Mouse (Mus musculus) cerebellum, adult 2 months (tissue): Measurements from ENCODE around the gene Ddx23. TPM values are rescaled to one million over a fixed set of nuclear protein-coding genes. Genes with fewer than 3 reads are reported as not detected.
A peak's percentile ranks its signal among the peaks of the same experiment; 100 is the strongest.

Experiments
- DNase-seq, 2 experiments: peaks; one replicate each; pipeline ENCODE4 v3.0.0; 2021
- H3K27ac ChIP-seq: fragments of 200-500 bp; 2 replicates; pipeline ENCODE4 v1.5.1; 2012; ENCODE audit warnings: low read length, control low read depth, inconsistent platforms; ENCODE audit not compliant: insufficient read depth
- H3K27me3 ChIP-seq: fragments of 200-500 bp; 2 replicates; pipeline ENCODE4 v1.6.1; 2012; ENCODE audit warnings: inconsistent platforms, mild to moderate bottlenecking, low read length, moderate library complexity; ENCODE audit not compliant: control insufficient read depth, insufficient read depth
- H3K4me1 ChIP-seq: fragments of 200-500 bp; 2 replicates; pipeline ENCODE4 v1.6.1; 2011; ENCODE audit warnings: low read length; ENCODE audit not compliant: control insufficient read depth, insufficient read depth
- H3K4me3 ChIP-seq: fragments of 200-500 bp; replicated peaks from 2 replicates; pipeline ENCODE3; 2011; ENCODE audit warnings: mild to moderate bottlenecking, low read depth, low read length, control low read depth; ENCODE audit not compliant: insufficient read depth
- CTCF ChIP-seq: fragments of 200-500 bp; IDR thresholded peaks from 2 replicates; pipeline ENCODE4 v1.5.1; 2011; ENCODE audit warnings: low read depth, mild to moderate bottlenecking, control low read depth, low read length, moderate library complexity, borderline replicate concordance; ENCODE audit not compliant: insufficient read depth
- POLR2A ChIP-seq: fragments of 200-500 bp; IDR thresholded peaks from 2 replicates; pipeline ENCODE4 v1.6.1; 2011; ENCODE audit warnings: low read length, control low read depth, borderline replicate concordance; ENCODE audit not compliant: insufficient read depth
- WGBS: fragments of 180-500 bp; shearing (Covaris S2); methylation state at CpG from one replicate; pipeline ENCODE4 v1.1.7; 2018; 5-methylcytosine and 5-hydroxymethylcytosine counted together
- polyA plus RNA-seq: library from polyadenylated mRNA; depleted of rRNA; stranded (reverse); fragments of >200 nt; gene quantifications from 2 replicates; pipeline ENCODE4 v1.2.3, GENCODE M21; 2012

Ddx23 gene
- polyA plus RNA-seq, 1 experiment, result 69.4 TPM

DNA sequence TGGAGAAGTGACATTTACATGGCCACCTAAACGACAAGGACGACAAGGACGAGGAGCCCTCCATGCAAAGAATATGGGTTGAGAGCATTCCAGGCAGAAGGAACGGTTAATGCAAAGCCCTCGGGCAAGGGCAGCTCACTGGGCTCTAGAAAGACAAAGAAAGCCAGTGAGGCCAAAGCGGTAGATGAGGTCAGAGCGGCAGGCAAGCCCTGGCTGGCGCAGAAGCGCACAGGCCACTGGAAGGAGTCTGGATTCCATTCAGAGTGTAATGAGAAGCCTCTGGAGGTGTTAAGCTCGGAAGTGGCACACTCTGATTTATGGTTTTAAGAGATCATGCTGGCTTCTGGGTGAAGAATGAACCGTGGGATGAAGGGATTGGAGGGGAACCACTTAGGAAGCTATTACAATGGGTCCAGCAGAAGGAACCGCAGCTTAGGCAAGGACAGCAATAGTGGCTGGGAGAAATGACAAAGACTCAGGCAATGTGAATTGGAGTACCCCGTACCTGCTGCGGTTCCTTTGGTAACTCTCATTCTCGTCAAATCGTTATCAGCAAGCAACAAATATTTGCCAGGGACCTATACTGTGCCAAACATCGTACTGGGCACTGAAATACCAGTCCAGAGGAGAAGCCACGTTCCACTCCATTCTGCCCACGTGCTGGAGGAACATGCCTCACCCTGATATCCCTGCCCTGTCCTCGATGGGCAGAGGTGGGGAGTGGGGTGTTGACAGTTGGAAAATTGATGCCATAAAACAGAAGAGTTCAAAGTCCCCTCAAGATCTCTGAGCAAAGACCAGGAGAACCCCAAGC is 46.1 kb downstream of the Ddx23 start:
- no peak for DNase-seq
- no peak overlapping the region for H3K4me3 ChIP-seq
- H3K27ac ChIP-seq, result no peak overlapping the region
- peaks cover 4% of the 10 kb centered on the region; the same call in 1 of the 2 replicates for H3K4me1 ChIP-seq
- no peaks in the 10 kb centered on the region for H3K27me3 ChIP-seq
- TF ChIP-seq CTCF, result no peak
- 53% methylated on average over 20 of the region's 20 CpGs for WGBS

DNA sequence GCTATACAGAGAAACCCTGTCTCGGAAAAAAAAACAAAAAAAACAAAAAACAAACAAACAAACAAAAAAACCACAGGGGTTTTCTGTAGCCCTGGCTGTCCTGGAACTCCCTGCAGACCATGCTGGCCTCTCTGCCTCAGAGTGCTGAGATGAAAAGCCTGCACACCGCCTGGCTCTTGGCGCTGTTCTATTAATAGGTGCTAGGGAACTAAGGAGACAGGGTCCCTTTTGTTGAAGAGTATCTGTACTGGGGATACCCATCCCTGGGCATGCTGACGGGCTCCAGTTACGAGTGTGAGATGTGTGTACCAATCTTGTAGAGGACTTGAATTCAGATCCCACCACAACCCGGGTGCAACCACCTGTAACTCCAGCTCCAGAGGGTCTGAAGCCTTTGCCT is 46.9 kb downstream of the Ddx23 start:
- WGBS, result 78% methylated on average over 6 of the region's 6 CpGs
- Histone ChIP-seq H3K27ac (no peak overlapping the region), H3K4me3 (no peak overlapping the region), H3K27me3 (no peaks in the 10 kb centered on the region), H3K4me1 (peaks cover 4% of the 10 kb centered on the region; the same call in 1 of the 2 replicates)
- no peak for DNase-seq
- no peak for TF ChIP-seq CTCF
- TF ChIP-seq POLR2A, result no peak

DNA sequence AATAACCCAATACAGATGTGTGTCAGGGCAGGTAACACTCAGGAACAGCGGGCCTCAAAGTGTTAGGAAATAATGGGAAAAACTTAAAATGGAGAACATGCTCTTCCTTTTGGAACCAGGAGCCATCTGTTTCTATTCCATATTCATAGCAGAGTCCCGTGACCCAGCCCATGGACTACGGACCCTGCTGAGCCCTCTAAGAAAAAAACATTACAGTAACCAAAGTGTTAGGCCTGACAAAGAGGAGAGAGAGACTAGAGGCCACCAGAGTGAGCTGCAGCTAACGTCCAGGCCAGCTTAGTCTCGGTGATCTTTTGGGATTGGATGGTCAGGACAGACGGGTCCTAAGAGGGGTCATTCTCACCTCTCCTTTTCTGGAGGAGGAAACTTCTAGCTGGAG is 47.7 kb downstream of the Ddx23 start:
- no peak overlapping the region for H3K27ac ChIP-seq
- 60% methylated on average over 6 of the region's 6 CpGs for WGBS
- no peak for DNase-seq
- TF ChIP-seq POLR2A (no peak), CTCF (no peak)
- no peak overlapping the region for H3K4me3 ChIP-seq
- no peaks in the 10 kb centered on the region for H3K27me3 ChIP-seq
- peaks cover 7% of the 10 kb centered on the region for H3K4me1 ChIP-seq

DNA sequence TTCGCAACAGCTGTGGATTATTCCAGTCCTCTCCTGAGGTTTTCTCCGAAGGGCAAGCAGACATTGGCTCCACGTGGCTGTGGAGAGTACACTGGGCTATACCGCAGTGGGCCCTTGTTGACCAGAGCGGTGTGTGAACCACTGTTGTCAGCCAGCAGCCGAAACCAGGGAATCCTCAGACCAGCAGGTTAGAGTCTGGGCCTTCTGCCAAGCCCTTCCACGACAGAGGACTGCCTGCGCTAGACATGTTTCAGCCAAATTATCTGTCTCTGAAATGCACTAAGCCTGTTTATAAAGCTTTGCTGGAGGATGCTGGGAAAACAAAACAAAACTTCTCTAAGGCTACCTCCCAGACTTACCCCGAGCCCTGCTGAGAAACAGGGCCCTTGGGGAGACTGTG is 48.1 kb downstream of the Ddx23 start:
- H3K27me3 ChIP-seq, result no peaks in the 10 kb centered on the region
- H3K27ac ChIP-seq, result no peak overlapping the region
- H3K4me3 ChIP-seq, result no peak overlapping the region
- 11% methylated on average over 9 of the region's 9 CpGs for WGBS
- TF ChIP-seq POLR2A (no peak), CTCF (no peak)
- DNase-seq, result peak; percentile 66 to 80
- H3K4me1 ChIP-seq, result peaks cover 7% of the 10 kb centered on the region

DNA sequence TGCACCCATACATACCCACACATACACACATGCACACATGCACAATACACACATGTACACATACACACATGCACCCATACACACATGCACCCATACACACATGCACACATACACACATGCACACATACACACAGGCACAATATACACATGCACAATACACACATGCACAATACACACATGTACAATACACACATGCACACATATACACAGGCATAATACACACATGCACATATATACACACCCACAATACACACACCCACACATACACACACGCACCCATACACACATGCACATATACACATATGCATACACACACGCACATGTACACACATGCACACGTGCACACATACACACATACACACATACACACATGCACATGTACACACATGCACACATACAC is 50.5 kb downstream of the Ddx23 start:
- no peaks in the 10 kb centered on the region for H3K27me3 ChIP-seq
- H3K27ac ChIP-seq, result no peak overlapping the region
- no peak for TF ChIP-seq POLR2A
- TF ChIP-seq CTCF, result no peak
- no peak for DNase-seq
- H3K4me3 ChIP-seq, result no peak overlapping the region
- WGBS, result 99% methylated on average over 3 of the region's 3 CpGs
- H3K4me1 ChIP-seq, result peaks cover 7% of the 10 kb centered on the region

DNA sequence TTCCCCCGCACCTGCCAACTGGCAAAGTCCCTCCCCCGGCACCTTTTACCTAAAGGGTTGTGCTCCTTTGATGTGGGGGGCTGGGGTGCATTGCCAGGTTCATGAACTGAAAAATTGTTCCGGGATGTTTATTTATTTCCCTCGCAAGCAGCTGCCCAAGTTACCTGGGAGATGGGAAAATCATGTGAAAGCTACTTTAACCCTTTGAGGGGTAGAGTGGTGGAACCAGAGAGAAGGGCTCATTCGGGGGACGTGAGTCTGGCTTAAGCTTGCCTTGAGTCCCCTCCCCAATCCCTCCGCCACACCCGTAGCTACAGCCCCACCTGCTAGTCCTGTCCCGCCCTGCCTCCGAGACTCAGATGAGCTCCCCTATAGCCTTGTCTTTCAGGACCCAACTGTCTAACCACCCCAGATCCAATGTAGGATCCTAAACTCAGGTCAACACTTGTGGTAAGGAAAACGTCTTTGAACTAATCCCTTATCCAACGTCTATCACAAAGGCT is 52.5 kb downstream of the Ddx23 start:
- no peaks in the 10 kb centered on the region for H3K27me3 ChIP-seq
- TF ChIP-seq CTCF (no peak), POLR2A (no peak)
- 6% methylated on average over 12 of the region's 12 CpGs for WGBS
- peak overlapping the region; percentile 85 for H3K4me3 ChIP-seq
- no peak for DNase-seq
- H3K4me1 ChIP-seq, result peaks cover 7% of the 10 kb centered on the region
- no peak overlapping the region for H3K27ac ChIP-seq

DNA sequence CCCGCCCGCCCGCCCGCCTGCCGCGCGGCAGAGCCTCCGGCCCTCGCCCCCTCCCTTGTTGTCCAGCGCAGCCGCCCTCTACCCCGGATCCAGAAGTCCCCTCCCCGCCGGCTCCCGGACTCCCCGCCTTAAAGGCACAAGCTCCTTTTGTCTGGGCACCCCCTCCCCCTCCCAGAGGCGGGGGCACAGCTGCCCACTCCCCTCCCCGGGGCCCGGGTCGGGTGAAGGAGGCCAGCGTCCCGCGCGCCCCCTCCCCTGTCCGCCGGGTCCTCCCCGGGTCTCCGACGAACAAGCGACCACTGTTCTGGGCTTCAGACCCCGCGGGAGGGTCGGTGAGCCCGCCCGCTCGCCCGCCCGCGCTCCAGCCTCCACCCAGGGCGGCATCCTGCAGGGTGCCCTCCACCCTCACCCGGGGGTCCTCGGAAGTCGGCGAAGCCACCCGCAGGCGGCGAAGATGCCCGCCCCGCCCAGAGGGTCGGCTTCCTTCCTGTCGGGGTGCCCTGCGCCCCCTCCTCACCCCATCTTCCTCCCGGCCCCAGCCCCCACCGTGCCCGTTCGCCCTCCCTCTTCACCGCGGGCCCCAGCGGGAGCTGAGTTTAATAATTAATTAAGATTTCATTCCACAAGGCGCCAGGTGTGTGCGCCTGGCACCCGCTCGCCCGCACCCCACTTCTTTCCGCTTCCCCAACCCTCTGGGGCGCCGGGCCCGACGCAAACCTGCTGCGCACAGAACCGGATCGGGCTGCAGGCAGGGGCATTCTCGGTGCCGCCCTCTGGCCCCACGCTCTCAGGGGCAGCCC is 53.2 kb downstream of the Ddx23 start, which contains the start of gene Adcy6:
Adcy6 (minus strand) TSS at position 746 of the 800 bp plus-strand sequence.
- H3K27ac ChIP-seq, result peak within 1 kb of the TSS; percentile 24; the same call in 1 of the 2 replicates
- H3K4me1 ChIP-seq, result peaks cover 5% of the 10 kb centered on the region
- DNase-seq, result peak; percentile 73 to 75
- TF ChIP-seq CTCF (no peak), POLR2A (0 out of 2 replicates have a peak, but pooled peaks have one; percentile 17)
- 3% methylated on average over 59 of the region's 75 CpGs for WGBS
- H3K4me3 ChIP-seq, result peak within 1 kb of the TSS; percentile 85
- no peaks in the 10 kb centered on the region for H3K27me3 ChIP-seq
